Mouse (Mus musculus): ENCODE measurements around the gene Ttc29.

Gene Ttc29

DNA sequence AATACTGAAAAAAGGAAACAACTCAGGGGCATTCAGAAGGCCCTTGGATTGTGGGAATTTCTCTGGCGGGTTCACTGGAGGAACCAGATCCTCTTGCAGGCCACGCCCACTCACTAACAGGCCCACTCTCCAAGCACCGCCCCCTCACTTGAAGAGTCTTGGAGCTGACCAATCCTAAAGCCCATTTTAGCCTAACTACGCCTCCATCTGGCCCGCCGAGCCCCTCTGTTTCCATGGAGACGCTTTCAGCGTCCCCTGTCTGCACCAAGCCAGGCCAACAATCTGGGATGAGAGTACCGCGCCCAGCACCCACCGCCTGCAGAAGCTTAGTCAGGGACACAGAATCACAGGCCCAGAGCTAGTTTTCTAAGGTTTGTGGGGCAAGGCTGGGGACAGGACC, at the start of gene Ttc29:
Gene Ttc29 (plus strand): TSS at position 224 of the 400 bp plus-strand sequence.
- DNase-seq (ENCODE audit: low spot score), result peak; percentile 96

DNA sequence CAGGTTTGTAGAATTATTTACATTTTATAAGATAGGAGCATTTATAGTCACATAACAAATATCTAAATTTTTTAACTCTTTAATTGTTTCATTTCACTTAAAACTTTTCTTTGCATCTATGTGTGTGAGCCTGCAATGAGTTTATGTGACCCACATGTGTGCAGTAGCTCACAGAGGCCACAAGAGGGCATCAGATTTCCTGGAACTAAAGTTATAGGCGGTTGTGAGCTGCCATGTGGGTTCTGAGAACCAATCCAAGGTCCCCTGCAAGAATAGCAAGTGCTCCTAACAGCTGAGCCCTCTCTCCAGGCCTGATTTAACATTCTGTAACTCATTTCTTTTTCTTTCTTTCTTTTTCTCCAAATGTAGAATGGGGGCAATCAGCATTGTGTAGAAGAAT, 41.7 kb upstream of the Ttc29 start:
- DNase-seq (ENCODE audit: low spot score), result no peak

DNA sequence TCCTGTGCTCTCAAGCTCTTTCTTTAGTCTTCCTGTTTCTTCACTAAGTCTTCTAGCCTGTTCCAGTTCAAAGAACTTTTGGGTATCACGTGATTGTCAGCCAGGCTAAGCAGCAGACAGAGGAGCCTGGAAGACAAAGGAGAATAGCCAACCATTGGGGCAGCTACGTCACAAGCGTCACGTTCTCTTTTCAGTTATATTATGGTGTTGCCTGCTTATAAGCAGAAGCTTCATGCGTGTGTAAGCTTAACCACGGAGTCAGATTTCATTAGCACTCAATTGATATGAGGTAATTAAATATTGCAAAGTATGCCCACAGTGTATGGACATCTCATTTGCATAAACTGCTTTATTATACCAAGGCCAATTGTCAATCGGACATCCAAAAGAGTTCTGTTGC, 30.4 kb upstream of the Ttc29 start:
- DNase-seq (ENCODE audit: low spot score), result no peak

DNA sequence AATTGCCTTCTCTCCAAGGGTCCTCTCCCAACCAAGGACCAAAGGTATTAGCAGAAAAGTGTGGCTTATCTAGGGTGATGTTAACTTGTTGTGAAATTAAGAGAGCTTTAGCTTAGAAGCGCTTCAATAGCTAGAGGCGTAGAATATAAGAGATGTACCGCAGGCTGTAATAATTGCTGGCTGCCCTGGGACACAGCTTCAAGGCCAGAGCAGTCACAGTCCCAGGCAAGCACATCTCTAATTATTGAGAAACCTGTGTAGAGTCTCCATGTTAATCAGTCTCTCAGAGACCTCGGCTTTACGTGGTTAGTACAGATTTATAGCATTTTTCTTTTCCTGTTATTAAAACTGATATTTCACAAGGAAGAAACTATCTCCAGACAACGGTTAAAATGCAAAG, 29.7 kb upstream of the Ttc29 start:
- no peak for DNase-seq (ENCODE audit: low spot score)

DNA sequence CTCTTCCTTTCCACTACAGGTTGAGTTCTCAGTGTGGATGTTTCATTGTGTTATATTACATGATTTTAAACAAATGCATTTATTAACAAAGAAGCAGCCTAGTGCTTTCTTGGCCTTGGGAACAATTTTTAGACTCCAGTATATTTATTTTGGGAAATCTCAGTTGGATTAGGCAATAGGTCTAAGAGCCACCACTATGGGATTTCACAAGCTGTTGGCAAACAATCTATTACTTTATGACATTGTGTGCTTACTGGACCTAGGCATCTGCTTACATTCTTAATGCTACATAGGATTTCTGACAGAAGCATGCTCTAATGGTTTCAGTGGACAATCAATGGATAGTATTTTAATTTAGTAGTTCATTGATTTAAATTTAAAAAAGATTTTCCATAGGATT, 26.0 kb upstream of the Ttc29 start:
- no peak for DNase-seq (ENCODE audit: low spot score)

DNA sequence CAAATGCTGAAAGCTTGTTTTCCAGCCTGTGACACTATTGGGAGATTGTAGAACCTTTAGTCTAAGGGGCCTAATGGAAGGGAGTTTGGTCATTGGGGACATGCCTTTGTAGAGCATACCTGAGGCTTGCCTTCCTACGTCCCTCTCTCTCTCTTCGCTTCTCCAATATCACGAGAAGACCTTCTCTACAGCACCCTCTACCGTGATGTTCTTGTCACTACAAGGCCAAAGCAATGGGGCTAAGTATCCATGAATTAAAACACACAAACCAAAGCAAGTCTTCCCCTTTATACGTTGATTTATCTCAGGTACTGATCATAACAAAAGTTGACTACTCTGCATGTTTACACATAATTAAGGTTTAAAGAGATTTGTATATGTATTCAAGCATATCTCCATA, 8.9 kb upstream of the Ttc29 start:
- peak; percentile 54 for DNase-seq (ENCODE audit: low spot score)

DNA sequence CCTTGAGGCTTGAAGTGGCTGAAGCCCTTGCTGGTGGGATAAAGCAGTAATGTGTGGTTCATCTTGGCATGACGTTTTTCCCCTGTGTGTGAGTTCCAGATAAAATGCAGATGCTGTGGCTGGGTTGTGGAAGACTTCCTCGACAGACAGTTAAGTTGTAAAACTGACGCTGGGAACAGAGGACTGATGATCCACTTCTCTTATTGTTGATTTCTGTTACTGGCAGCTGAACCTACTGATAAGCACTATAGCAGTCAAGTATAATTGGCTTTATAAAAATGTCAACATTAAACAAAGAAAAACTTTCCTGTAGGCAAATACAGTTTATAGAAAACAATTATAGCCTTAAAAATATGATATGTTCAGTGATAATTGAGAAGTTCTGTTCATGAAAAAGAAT, 2.7 kb upstream of the Ttc29 start:
- DNase-seq (ENCODE audit: low spot score), result no peak

DNA sequence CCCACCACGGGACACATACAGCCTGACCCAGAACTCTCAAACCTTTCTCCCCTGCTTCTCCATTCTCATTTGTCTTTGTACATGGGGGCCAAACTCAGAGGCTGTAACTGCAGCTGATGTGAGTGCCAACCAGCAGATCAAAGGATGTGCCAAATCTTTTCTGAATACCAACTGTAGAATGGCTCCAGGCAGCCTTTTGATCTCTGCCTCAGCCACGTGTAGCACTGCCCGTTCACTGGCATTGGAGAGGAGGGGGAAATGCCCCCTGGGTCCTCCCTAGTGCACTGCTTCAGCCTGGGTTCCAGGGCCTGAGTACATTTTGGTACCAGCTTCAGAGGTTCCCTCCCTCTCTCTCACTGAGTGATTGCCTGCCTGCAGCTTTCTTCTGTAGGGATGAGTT, 1.5 kb downstream of the Ttc29 start:
- no peak for DNase-seq (ENCODE audit: low spot score)

DNA sequence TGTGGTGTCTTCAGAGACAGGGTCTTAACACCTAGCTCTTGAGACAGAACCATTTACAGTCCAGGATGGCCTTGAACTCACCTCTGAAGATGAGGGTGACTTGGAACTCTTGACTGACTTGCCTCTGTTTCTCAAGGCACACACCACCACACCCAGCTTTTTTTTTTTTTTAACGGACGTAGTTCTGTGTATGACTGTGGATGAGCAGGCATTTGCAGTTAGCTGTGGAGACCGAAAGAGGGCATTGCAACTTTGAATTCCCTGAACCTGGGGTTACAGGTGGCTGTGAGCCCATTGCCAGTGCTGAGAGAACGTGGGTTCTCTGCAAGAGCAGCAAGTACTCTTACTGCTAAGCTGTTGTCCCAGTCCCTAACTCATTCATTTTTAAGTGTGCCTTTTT, 13.0 kb downstream of the Ttc29 start:
- no peak for DNase-seq (ENCODE audit: low spot score)

DNA sequence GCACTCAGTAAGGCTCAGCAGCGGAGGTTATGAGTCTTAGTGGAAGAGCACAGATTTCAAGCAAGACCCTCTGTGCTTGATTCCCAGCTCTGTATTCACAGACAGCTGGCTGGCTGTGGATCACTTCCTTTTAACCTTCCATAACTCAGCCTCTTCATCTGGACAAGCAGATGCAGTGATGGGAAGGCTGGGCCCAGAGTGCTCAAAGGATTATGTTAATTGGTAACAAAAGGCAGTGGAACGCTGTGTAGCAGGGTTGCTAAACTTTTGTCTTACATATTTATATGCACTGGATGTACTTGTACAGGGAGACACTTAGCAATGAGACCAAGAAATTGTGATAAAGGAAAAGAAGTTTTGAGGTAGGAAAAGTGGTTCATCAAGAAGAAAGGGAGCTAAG, 17.6 kb downstream of the Ttc29 start:
- DNase-seq (ENCODE audit: low spot score), result peak; percentile 37

DNA sequence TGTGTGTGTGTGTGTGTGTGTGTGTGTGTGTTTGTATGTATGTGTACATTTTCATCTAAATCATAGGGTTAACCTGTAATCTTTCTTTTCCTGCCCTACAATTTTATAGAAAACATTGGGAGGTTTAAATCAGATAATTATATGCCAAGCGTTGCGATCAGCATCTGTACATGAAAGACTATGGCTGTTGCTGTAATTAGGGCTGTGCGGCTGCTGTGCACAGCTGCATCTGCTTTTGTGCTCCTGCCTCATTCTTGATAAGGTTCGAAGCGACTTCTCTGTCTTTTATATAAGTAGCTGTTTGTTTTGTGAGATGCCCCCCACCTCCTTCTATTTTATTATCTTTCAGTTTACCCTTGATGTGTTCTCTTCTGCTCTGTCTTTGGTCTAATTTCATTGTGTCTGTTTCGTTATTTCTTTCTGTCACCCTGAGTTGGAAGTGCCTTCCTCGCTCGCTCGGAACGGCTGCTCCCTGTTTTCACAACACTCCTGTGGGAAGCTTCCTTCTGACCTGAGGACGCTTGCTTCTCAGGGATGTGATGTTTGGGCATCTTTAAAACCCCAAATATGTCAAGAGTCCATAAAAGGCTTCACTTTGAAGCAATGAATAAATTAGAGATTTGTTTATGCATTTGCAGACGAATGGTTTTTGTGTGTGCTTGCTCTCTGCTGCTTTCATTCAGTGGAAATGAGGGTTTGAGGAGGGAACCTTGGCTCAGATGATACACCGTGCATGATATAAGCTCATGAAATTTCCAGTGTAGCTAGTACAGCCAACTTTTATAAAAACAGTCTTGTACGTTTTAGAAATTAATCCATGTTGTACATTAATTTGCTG, 20.0 kb downstream of the Ttc29 start:
- no peak for DNase-seq (ENCODE audit: low spot score)

DNA sequence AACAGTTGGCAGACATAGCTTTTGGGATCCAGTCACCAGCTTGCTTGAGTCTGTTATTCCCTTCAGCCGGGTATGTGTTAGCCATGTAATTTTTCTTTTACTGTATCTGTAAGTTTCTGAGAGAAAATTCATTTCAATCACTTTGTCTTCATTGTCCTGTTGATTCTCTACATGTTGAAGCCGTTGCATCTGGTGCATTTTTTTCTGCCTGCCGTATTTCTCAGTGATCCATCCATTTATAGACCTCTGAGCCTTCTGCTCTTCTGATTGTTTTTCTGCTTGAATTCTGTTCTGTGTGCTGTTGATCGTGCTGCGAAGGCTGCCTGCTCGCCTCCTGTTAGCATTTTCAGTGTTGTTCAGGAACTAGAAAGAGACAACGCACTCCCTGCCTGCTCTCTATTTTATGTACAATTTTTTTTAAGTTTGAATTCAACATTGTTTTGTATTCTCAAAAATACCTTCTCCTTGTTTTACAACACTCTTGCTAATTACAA, 20.7 kb downstream of the Ttc29 start:
- DNase-seq (ENCODE audit: low spot score), result no peak

DNA sequence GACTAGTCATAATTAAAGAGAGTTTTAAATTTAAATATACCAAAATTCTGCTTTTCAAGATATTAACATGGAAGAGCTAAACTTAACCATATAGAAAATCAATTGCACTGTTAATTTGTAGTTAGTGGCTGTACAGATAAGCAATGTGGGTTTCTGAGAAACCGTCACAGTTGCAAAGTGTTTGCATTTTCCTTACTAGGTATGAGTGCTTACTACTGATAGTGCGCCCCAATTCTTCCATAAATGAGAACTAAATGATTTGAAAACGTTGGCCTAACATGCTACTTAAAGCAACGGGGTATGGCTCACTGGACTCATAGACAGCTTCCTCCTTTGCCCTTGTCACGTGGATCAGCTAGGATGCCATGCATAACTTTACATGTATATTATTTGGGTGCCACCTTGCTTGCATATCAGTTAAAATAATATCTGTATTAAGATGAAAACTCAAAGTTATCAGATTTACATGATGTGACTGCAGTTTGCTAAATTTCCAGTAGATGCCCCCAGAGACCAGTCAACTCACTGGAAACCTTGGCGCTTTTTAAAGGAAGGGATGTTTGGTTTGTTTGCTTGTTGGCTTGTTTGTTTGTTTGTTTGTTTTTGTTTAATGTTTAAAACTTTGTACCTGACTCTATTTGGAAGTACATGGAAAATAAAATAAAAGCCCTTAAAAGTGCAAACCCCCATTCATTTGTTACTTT, 25.0 kb downstream of the Ttc29 start:
- peak; percentile 70 for DNase-seq (ENCODE audit: low spot score)

DNA sequence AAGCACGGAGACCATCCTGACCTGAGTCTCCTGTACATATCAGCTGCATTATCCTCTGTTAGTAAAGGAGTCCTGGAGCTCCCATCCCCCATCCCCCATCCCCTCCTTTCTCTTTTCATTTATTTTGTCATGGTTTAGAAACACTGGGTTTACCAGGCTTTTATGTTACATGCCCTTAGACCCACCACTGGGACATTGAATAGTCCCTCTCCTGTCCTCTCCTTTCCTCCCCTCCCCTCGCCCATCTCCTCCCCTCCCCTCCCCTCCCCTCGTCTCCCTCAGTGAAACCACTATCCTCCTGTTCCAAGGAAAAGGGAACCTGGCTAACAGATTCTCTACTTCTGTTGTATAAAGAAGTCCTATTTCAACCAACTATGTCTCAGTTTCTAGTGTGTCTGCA, 38.0 kb downstream of the Ttc29 start:
- DNase-seq (ENCODE audit: low spot score), result no peak

DNA sequence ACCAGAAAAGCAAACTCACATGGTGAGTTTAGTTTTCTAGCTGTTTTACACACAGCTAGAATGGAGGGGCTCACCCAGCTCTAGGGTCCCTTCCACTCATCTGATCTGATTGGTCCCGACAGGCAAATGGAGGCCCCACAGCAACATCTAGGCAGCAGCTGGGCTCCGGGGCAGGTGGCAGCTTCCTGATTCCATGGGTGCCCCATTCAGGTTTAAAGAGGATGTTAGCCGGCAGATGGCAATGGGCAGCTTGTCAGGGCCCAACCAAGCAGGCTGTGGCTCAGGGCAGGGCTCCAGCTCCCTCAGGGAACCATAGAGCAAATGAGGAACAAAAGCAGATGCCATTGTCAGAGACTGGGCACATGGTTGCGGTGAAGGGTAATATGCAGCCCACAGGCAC, 41.3 kb downstream of the Ttc29 start:
- peak; percentile 74 for DNase-seq (ENCODE audit: low spot score)

DNA sequence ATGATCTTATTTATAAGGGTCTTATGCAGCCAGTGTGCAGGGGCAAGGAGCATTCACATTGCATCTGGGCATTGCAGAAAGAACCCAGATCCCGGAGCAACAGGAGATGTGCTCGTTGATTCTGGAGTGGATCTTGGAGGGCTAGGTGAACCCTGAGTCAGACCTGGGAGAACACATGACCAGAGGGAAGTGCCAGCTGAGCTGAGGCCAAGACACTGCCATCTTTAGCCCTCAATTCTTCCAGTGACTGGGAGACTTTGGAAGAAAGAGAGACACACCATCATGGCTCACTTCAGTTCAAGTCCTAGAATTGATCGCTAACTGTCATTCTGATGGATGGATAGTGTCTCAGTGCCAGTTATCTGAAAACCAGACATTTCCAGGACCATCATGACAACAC, 41.9 kb downstream of the Ttc29 start:
- DNase-seq (ENCODE audit: low spot score), result no peak

DNA sequence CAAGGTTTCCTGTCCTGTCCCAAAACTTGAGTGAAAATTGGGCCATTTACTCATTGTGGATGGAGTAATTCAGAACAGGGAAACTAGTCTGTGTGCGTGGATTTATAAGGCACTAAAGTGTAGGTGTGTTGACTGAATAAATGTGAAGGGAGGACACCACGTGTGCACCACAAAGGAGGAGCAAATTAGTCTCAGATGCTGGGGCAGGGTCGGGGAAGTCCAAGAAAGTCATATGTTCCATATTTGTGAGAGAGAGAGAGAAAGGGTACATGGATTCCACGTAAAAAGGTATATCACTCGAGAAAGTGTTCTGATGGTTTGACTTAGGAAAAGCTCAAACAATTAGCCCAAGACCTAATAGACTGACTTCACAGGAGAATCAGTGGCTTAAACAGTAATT, 52.4 kb downstream of the Ttc29 start:
- DNase-seq (ENCODE audit: low spot score), result no peak

DNA sequence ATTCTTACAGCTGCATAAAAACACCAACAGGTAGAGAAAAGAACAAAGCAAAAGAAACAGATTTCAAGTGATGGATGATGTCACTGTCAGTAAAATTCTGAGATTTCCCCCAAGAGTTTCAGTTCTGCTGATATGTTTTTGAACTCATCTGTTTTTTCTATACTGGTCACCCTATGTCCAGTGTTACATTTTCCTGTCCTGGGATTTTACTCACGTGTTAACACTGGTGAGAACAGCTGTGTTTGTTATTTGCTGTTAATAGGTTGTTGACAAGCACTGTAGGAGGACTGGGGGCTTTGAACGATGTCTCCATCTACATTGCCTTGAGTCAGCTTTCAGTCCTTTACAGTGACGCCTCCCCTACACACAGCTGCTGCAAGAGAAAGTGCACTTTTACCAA, 53.1 kb downstream of the Ttc29 start:
- DNase-seq (ENCODE audit: low spot score), result no peak

DNA sequence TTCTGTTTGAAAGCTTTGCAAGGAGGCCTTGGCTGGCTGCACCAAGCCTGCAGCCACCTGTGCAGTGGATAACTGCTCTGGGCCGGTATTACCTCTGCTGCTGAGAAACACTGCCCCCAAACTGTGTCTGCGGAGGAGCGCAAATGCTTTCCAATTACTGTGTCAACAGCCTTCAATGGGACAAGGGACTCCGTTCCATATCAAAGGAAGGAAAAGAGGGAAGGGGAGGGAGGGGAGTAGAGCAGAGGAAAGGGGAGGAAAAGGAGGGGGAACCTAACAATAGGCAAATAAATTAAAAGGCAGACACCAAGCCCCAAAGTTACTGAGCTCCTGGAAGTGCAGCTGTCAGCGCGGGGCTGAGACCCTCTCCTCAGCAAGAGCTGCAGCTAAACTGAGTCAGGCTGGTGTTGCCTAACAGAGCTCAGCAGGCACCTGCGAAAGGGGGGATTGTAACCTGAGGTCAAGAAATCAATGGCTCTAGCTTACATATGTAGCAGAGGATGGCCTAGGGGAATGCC, 54.9 kb downstream of the Ttc29 start:
- no peak for DNase-seq (ENCODE audit: low spot score)

DNA sequence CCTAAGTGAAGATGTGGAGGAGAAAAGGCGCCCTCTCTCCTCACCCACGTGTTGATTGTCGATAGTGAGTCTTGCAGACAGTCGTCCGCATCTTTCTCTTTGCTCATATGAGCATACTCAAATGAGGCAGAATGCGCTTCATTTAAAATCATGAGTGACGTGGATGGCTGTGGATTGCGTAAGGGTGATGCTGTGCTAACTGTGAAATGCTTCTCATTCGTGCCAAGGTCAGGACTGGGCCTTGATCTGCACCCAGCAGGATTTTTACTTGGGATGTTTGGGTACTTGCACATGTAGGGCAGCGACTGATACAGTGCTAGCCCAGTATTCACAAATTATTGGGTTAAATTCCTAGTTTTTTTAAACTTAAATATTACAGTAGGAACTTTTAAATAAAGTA, 56.2 kb downstream of the Ttc29 start:
- no peak for DNase-seq (ENCODE audit: low spot score)

DNA sequence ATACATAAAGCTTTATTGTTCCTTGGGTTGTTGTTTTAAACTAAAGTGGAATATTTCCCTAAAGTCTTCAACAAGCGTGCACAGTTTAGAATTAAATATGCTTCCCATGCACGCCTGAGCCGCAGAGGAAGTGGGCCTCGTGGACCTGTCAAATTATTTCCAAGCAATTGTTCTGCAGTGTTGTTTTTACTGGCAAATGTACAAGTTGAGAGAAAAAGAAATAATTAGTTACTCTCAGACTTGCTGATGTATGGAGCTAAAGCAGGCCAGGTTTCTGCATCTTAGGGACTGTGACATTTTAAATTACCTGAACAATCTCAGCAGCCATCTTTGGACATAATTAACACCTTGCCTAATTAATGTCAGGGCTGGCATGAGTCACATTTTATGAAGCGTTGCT, 58.3 kb downstream of the Ttc29 start:
- no peak for DNase-seq (ENCODE audit: low spot score)

DNA sequence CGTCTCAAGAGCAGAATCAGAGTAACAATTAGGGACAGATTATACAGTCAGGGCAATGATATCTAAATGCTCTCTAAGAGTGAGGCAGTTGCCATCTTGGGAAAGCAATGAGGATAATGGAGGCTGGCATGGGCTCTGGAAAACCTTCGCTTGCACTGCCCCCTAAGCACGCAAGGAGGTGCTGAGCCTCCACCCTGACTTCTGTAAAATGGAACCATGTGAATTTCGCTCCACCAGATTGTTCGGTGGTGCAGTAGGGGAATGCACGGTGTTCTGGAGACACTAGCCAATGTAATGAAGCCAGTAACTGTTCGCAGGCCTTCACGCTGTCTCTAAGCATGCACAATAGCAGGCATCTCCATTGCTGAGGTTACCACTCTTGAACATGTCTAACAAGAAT, 63.0 kb downstream of the Ttc29 start:
- no peak for DNase-seq (ENCODE audit: low spot score)

DNA sequence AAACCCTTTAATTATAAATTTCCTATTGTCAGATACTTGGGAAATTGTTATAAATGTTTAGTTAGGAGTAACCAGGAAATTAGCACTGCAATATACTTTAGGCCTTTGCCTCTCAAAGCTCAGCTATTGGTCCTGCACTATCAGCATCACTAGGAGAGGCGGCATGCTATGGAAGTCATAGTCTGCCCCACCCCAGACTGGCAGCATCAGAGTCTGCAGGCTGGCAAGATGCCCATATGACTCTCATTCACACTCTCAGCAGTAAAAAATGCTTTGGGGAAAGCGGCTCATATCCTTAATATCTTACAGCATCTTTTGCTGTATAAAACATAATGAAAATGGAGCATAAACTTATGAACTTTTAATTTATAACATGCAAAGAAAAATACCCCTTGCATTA, 64.3 kb downstream of the Ttc29 start:
- DNase-seq (ENCODE audit: low spot score), result no peak

Measured in retina, embryonic 14.5 days (tissue).